Mouse (Mus musculus) heart, embryonic 16.5 days (tissue): Measurements from ENCODE around the gene Fam208a. TPM values are rescaled to one million over a fixed set of nuclear protein-coding genes. Genes with fewer than 3 reads are reported as not detected.

Experiments
- ATAC-seq: fragments of 200-750 bp; cut with Nextera tagmentation; replicated peaks from 2 replicates; pipeline ENCODE4 v1.8.0; 2017; ENCODE audit warnings: moderate number of reproducible peaks; ENCODE audit not compliant: insufficient read depth, low FRiP score; ENCODE audit errors: extremely low read depth
- H3K27ac ChIP-seq: fragments of 300-500 bp; sonication (generic); 2 replicates; pipeline ENCODE4 v1.5.1; 2014; ENCODE audit warnings: mild to moderate bottlenecking, low read length, control low read depth, moderate library complexity
- H3K27me3 ChIP-seq: fragments of 300-500 bp; sonication (generic); 2 replicates; pipeline ENCODE4 v1.6.1; 2014; ENCODE audit warnings: low read length, mixed read lengths; ENCODE audit not compliant: control insufficient read depth, insufficient read depth
- H3K36me3 ChIP-seq: fragments of 300-500 bp; sonication (generic); 2 replicates; pipeline ENCODE4 v1.6.1; 2014; ENCODE audit not compliant: control insufficient read depth, insufficient read depth
- H3K4me1 ChIP-seq: fragments of 300-500 bp; sonication (generic); 2 replicates; pipeline ENCODE4 v1.6.1; 2014; ENCODE audit warnings: low read length, mixed read lengths; ENCODE audit not compliant: control insufficient read depth, insufficient read depth
- H3K4me2 ChIP-seq: fragments of 300-500 bp; sonication (generic); 2 replicates; pipeline ENCODE4 v1.6.1; 2014; ENCODE audit warnings: low read depth, mild to moderate bottlenecking, control low read depth, low read length
- H3K4me3 ChIP-seq: fragments of 300-500 bp; sonication (generic); 2 replicates; pipeline ENCODE4 v1.5.1; 2014; ENCODE audit warnings: mild to moderate bottlenecking, control low read depth, low read length
- H3K9ac ChIP-seq: fragments of 300-500 bp; sonication (generic); 2 replicates; pipeline ENCODE4 v1.6.1; 2014; ENCODE audit warnings: low read length, control low read depth
- H3K9me3 ChIP-seq: fragments of 300-500 bp; sonication (generic); replicated peaks from 2 replicates; pipeline ENCODE4 v1.6.1; 2016; ENCODE audit warnings: low read length; ENCODE audit not compliant: control insufficient read depth
- WGBS: fragments of 180-500 bp; shearing (Covaris S2); extraction: QIAGEN DNeasy Blood & Tissue Kit; methylation state at CpG from one replicate; pipeline ENCODE4 v1.1.7; 2014; 5-methylcytosine and 5-hydroxymethylcytosine counted together
- polyA plus RNA-seq: library from polyadenylated mRNA; unstranded; fragments of >200 nt; fragmentation: Nextera tagmentation; extraction: Ambion mirVana; gene quantifications from 2 replicates; pipeline ENCODE4 v1.2.1, GENCODE M21; 2015

Fam208a gene
- polyA plus RNA-seq, 1 experiment from 2014 or later = 9.5 TPM

DNA sequence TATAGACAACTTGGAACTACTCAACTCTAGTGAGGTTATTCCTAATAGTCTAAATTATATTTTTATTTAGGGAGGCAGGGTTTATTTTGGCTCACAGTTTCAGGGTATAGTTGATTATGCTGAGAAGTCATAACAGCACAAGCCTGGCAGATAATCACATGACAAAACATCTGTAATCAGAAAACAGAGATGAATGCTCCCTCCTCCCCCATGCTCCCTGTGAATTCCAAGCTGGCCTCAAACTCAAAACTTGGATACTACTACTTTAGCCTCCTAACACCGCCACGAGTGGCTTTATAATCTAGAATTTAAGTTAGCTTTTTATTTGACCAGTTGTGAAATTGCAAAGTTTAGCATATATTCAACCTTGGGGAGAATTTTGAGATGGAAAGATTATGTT is 3.4 kb downstream of the Fam208a start:
- no peak overlapping the region for H3K4me2 ChIP-seq
- 0 out of 2 replicates have a peak, but pooled peaks cover 5% of the 10 kb centered on the region for H3K4me1 ChIP-seq
- H3K27ac ChIP-seq = no peak overlapping the region
- H3K4me3 ChIP-seq = no peak overlapping the region
- H3K9me3 ChIP-seq = peaks cover 11% of the 10 kb centered on the region
- peaks cover 22% of the 10 kb centered on the region for H3K36me3 ChIP-seq
- WGBS = 96% methylated on average over 2 of the region's 2 CpGs
- H3K9ac ChIP-seq = no peak overlapping the region
- no peaks in the 10 kb centered on the region for H3K27me3 ChIP-seq
- no peak for ATAC-seq

- H3K4me1 ChIP-seq = no peaks in the 10 kb centered on the region
- ATAC-seq = no peak
- no peaks in the 10 kb centered on the region for H3K27me3 ChIP-seq
- no peaks in the 10 kb centered on the region; the same call in 1 of the 2 replicates for H3K9me3 ChIP-seq
- H3K9ac ChIP-seq = no peak overlapping the region
- H3K4me2 ChIP-seq = no peak overlapping the region
- H3K36me3 ChIP-seq = peaks cover 14% of the 10 kb centered on the region
- no peak overlapping the region for H3K27ac ChIP-seq
- no peak overlapping the region for H3K4me3 ChIP-seq
- WGBS = 95% methylated on average over 1 of the region's 1 CpGs
These were observed 7.5 kb downstream of the Fam208a start for GRCm38 (mm10) chr14:27436116-27436515.

- no peak for ATAC-seq
- Histone ChIP-seq H3K36me3 (peaks cover 11% of the 10 kb centered on the region), H3K4me3 (no peak overlapping the region), H3K9me3 (no peaks in the 10 kb centered on the region), H3K27me3 (no peaks in the 10 kb centered on the region), H3K27ac (no peak overlapping the region), H3K4me2 (no peak overlapping the region), H3K9ac (no peak overlapping the region), H3K4me1 (no peaks in the 10 kb centered on the region)
- 91% methylated on average over 3 of the region's 3 CpGs for WGBS
These were observed 8.2 kb downstream of the Fam208a start for GRCm38 (mm10) chr14:27436826-27437225.

DNA sequence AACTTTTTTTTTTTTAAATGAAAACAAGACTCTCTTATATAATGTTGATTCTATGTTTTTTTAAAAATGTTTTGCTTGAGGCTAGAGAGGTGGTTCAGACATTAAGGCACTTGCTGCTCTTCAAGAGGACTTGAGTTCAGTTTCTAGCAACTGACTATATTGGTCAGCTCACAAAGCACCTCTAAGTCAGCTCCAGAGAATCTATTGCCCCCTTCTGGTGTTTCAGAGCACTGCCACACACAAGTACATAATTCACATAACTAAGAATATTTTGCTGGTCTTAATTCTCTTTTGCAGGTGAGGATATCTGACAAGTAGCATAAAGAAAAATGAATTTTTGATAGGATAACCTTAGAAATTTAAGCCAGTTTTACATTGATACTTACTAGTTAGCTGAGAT is 12.3 kb downstream of the Fam208a start:
- Histone ChIP-seq H3K27me3 (no peaks in the 10 kb centered on the region), H3K36me3 (peaks cover 21% of the 10 kb centered on the region), H3K4me1 (no peaks in the 10 kb centered on the region), H3K9ac (no peak overlapping the region), H3K4me3 (no peak overlapping the region), H3K27ac (no peak overlapping the region), H3K9me3 (no peaks in the 10 kb centered on the region), H3K4me2 (no peak overlapping the region)
- ATAC-seq = no peak

DNA sequence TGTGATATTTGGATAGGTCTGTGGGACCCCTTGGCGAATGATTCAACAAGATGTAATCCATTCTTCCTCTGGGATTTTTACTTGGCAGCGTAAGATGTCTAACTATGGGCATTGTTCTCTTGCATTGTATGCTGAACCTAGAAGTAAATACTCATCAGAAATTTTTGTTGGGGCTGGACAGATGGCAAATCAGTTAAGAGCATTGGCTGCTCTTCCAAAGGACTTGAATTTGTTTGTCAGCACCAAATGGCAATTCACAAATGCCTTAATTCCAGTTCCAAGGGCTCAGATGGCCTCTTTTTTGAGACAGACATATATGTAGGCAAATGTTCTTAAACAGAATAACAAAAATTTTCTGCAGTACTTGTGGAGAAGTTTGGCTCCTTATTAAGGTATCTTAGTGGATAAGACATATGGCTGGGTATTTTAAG is 16.2 kb downstream of the Fam208a start:
- no peak overlapping the region for H3K4me3 ChIP-seq
- H3K9me3 ChIP-seq = no peaks in the 10 kb centered on the region
- H3K4me1 ChIP-seq = 0 out of 2 replicates have a peak, but pooled peaks cover 3% of the 10 kb centered on the region
- no peak for ATAC-seq
- no peaks in the 10 kb centered on the region for H3K27me3 ChIP-seq
- no peak overlapping the region for H3K9ac ChIP-seq
- no peak overlapping the region for H3K27ac ChIP-seq
- no peak overlapping the region for H3K4me2 ChIP-seq
- WGBS = 87% methylated on average over 2 of the region's 2 CpGs
- H3K36me3 ChIP-seq = peaks cover 28% of the 10 kb centered on the region

- Histone ChIP-seq H3K4me2 (no peak overlapping the region), H3K9ac (no peak overlapping the region), H3K4me3 (no peak overlapping the region), H3K27me3 (no peaks in the 10 kb centered on the region), H3K4me1 (0 out of 2 replicates have a peak, but pooled peaks cover 3% of the 10 kb centered on the region), H3K36me3 (peaks cover 23% of the 10 kb centered on the region), H3K27ac (no peak overlapping the region), H3K9me3 (no peaks in the 10 kb centered on the region)
- no peak for ATAC-seq
- WGBS = 64% methylated on average over 4 of the region's 4 CpGs
These were observed 18.3 kb downstream of the Fam208a start for GRCm38 (mm10) chr14:27446963-27447362.

DNA sequence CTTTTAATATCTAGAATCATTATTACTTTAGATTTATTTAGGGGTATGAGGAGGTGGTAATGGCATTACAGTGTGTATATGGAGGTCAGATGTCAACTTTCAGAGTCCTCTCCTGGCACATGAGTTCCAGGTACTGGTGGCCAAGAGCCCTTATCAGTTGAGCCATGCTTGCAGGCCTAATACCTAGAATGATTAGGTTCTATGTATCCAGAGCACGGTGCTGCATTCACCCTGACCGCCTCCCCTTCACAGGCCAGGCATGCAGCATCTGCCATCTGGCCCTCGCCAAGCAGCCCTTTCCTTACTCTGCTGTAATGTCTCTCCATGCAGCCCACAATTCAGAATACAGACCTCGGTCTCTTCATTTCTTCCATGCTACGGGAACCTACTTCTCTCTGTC is 62.8 kb downstream of the Fam208a start:
- no peak overlapping the region for H3K4me3 ChIP-seq
- no peak overlapping the region for H3K27ac ChIP-seq
- H3K4me1 ChIP-seq = no peaks in the 10 kb centered on the region
- H3K36me3 ChIP-seq = peaks cover 51% of the 10 kb centered on the region
- no peak overlapping the region for H3K4me2 ChIP-seq
- no peaks in the 10 kb centered on the region for H3K9me3 ChIP-seq
- H3K27me3 ChIP-seq = no peaks in the 10 kb centered on the region
- H3K9ac ChIP-seq = no peak overlapping the region
- WGBS = 91% methylated on average over 5 of the region's 5 CpGs
- no peak for ATAC-seq

GRCm38 (mm10) chr14:27493516-27493915 is 64.9 kb downstream of the Fam208a start:
- H3K9ac ChIP-seq = no peak overlapping the region
- H3K9me3 ChIP-seq = no peaks in the 10 kb centered on the region
- ATAC-seq = no peak
- no peak overlapping the region for H3K4me3 ChIP-seq
- no peaks in the 10 kb centered on the region for H3K27me3 ChIP-seq
- H3K36me3 ChIP-seq = peaks cover 60% of the 10 kb centered on the region
- H3K27ac ChIP-seq = no peak overlapping the region
- no peaks in the 10 kb centered on the region for H3K4me1 ChIP-seq
- WGBS = 92% methylated on average over 4 of the region's 4 CpGs
- no peak overlapping the region for H3K4me2 ChIP-seq

DNA sequence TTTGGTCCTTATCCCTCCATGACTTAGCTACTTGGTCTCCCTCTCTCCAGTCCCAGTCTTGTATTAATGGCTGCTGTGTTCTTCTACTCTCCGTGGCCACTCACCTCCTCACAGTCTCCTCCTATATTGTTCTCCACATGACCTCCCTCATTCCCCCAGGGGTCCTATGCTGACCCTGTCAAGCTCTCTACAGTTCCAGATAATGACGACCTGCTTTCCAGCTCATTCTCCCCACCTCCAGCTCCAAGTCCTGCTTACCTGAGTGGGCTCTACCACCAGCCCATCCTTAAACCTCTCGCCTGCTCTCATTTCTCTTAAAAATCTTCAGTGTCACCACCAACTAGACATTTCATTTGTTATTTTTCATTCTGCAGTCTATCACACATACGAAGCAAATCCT is 72.5 kb downstream of the Fam208a start:
- Histone ChIP-seq H3K4me2 (no peak overlapping the region), H3K36me3 (peaks cover 16% of the 10 kb centered on the region), H3K9me3 (no peaks in the 10 kb centered on the region), H3K27me3 (no peaks in the 10 kb centered on the region), H3K4me1 (no peaks in the 10 kb centered on the region), H3K27ac (no peak overlapping the region), H3K4me3 (no peak overlapping the region), H3K9ac (no peak overlapping the region)
- no peak for ATAC-seq
- WGBS = 81% methylated on average over 4 of the region's 4 CpGs
